Mouse (Mus musculus) kidney, adult 11 months (tissue): ENCODE measurements at regions not wholly inside any gene's neighbourhood (a gene's known extent, or its start where the extent isn't known, plus 50 kb on each side); places are given as distances from the start of the nearest gene placed in this dataset.
A peak's percentile ranks its signal among the peaks of the same experiment; 100 is the strongest.

Source experiments
- DNase-seq: peaks from one replicate; pipeline ENCODE4 v3.0.0; 2022

DNA sequence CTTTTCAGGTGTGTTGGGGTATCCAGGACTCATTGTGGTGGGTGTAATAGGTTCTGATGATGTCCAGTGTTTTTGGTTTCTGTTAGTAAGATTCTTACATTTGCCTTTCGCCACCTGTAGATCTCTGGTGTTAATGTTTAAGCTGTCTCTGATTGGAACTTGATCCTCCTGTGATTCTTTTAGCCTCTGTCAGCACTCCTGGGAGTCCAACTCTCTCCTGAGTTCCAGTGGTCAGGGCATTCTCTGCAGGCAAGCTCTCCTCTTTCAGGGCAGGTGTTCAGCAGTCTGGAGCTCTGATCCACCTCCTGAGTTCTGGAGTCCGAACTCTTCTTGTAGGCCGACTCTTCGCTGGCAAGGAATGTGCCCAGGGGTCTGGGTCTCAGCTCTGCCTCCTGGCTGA, 274.9 kb upstream of the Pou3f2 start:
- DNase-seq: peak; percentile 38
